Mouse (Mus musculus) stomach, embryonic 14.5 days (tissue): ENCODE measurements around the gene Cic. TPM values are rescaled to one million over a fixed set of nuclear protein-coding genes. Genes with fewer than 3 reads are reported as not detected.

Source experiments
- ATAC-seq: fragments of 200-750 bp; cut with Nextera tagmentation; 2 replicates; pipeline ENCODE4 v1.8.0; 2017; ENCODE audit warnings: low read depth, moderate TSS enrichment; ENCODE audit not compliant: insufficient number of reproducible peaks, insufficient read depth, low FRiP score
- H3K27ac ChIP-seq: fragments of 300-500 bp; sonication (generic); 2 replicates; pipeline ENCODE4 v1.5.1; 2014; ENCODE audit warnings: mild to moderate bottlenecking, low read length, moderate library complexity, mixed read lengths
- H3K27me3 ChIP-seq: fragments of 300-500 bp; sonication (generic); 2 replicates; pipeline ENCODE4 v1.6.1; 2014; ENCODE audit warnings: low read length, control low read depth, mixed read lengths; ENCODE audit not compliant: control insufficient read depth, insufficient read depth
- H3K36me3 ChIP-seq: fragments of 300-500 bp; sonication (generic); 2 replicates; pipeline ENCODE4 v1.6.1; 2014; ENCODE audit warnings: mild to moderate bottlenecking, control low read depth, low read length, moderate library complexity, mixed read lengths; ENCODE audit not compliant: control insufficient read depth, insufficient read depth
- H3K4me1 ChIP-seq: fragments of 300-500 bp; sonication (generic); 2 replicates; pipeline ENCODE4 v1.6.1; 2014; ENCODE audit warnings: low read length, control low read depth, mixed read lengths; ENCODE audit not compliant: control insufficient read depth, insufficient read depth
- H3K4me2 ChIP-seq: fragments of 300-500 bp; sonication (generic); replicated peaks from 2 replicates; pipeline ENCODE4 v1.6.1; 2014; ENCODE audit warnings: low read depth, low read length, control low read depth
- H3K4me3 ChIP-seq: fragments of 300-500 bp; sonication (generic); 2 replicates; pipeline ENCODE4 v1.5.1; 2014; ENCODE audit warnings: low read depth, low read length, control low read depth
- H3K9ac ChIP-seq: fragments of 300-500 bp; sonication (generic); replicated peaks from 2 replicates; pipeline ENCODE4 v1.6.1; 2014; ENCODE audit warnings: low read depth, mild to moderate bottlenecking, control low read depth, low read length, moderate library complexity, mixed read lengths
- H3K9me3 ChIP-seq: fragments of 300-500 bp; sonication (generic); 2 replicates; pipeline ENCODE4 v1.6.1; 2016; ENCODE audit warnings: low read depth, low read length, control low read depth; ENCODE audit not compliant: control insufficient read depth
- WGBS: fragments of 180-500 bp; shearing (Covaris S2); extraction: QIAGEN DNeasy Blood & Tissue Kit; methylation state at CpG from one replicate; pipeline ENCODE4 v1.1.7; 2014; 5-methylcytosine and 5-hydroxymethylcytosine counted together
- polyA plus RNA-seq: library from polyadenylated mRNA; unstranded; fragments of >200 nt; fragmentation: Nextera tagmentation; extraction: Ambion mirVana; gene quantifications from 2 replicates; pipeline ENCODE4 v1.2.1, GENCODE M21; 2014

The Cic gene
- polyA plus RNA-seq, 1 experiment from 2014 or later: 51.4 TPM

- peaks cover 27% of the 10 kb centered on the region for H3K36me3 ChIP-seq
- H3K4me3 ChIP-seq: peak overlapping the region; percentile 98
- H3K9ac ChIP-seq: peak overlapping the region; percentile 95
- peaks cover 26% of the 10 kb centered on the region for H3K4me1 ChIP-seq
- H3K27ac ChIP-seq: peak overlapping the region; percentile 99
- H3K9me3 ChIP-seq: no peaks in the 10 kb centered on the region
- peak overlapping the region; percentile 86 for H3K4me2 ChIP-seq
- WGBS: 1% methylated on average over 18 of the region's 18 CpGs
- H3K27me3 ChIP-seq: no peaks in the 10 kb centered on the region
- peak; percentile 15; the same call in 1 of the 2 replicates for ATAC-seq
Observed at GRCm38 (mm10) chr7:25248018-25248647, 19.4 kb upstream of the Cic start.

DNA sequence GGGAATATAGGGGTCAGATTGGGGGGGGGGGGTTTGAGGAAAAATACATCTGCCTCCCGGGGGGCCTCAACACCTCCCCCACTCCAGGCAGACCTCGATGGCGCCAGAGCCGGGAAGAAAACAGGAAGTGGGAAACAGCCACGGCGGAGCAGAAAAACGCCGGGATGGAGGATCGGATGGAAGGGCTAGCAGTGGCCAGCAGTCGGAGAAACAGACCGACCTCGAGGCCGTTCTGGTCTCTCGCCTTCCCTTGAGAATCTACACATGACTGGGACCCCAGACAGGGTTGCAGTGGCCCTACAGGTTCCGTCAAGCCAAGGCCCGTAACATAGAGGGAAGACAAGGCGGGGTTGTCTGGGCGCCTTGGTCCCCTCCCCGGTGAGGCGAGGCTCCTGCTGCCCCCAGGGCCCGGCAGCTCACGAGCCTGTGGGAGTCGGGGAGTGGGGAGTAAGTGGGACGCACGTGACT, 18.6 kb upstream of the Cic start:
- Histone ChIP-seq H3K4me3 (peak overlapping the region; percentile 98), H3K9ac (peak overlapping the region; percentile 95), H3K27me3 (no peaks in the 10 kb centered on the region), H3K4me2 (peak overlapping the region; percentile 86), H3K36me3 (peaks cover 21% of the 10 kb centered on the region), H3K27ac (peak overlapping the region; percentile 99), H3K4me1 (peaks cover 26% of the 10 kb centered on the region), H3K9me3 (no peaks in the 10 kb centered on the region)
- WGBS: under 1% methylated on average over 25 of the region's 25 CpGs
- no peak for ATAC-seq

- H3K4me2 ChIP-seq: peak overlapping the region; percentile 86
- peak overlapping the region; percentile 99 for H3K27ac ChIP-seq
- peaks cover 26% of the 10 kb centered on the region for H3K4me1 ChIP-seq
- H3K9me3 ChIP-seq: no peaks in the 10 kb centered on the region
- H3K27me3 ChIP-seq: no peaks in the 10 kb centered on the region
- H3K36me3 ChIP-seq: peaks cover 16% of the 10 kb centered on the region; the same call in 1 of the 2 replicates
- WGBS: 1% methylated on average over 60 of the region's 73 CpGs
- peak; percentile 69 for ATAC-seq
- H3K9ac ChIP-seq: peak overlapping the region; percentile 95
- peak overlapping the region; percentile 98 for H3K4me3 ChIP-seq
Observed at GRCm38 (mm10) chr7:25249314-25250140, 18.0 kb upstream of the Cic start.

DNA sequence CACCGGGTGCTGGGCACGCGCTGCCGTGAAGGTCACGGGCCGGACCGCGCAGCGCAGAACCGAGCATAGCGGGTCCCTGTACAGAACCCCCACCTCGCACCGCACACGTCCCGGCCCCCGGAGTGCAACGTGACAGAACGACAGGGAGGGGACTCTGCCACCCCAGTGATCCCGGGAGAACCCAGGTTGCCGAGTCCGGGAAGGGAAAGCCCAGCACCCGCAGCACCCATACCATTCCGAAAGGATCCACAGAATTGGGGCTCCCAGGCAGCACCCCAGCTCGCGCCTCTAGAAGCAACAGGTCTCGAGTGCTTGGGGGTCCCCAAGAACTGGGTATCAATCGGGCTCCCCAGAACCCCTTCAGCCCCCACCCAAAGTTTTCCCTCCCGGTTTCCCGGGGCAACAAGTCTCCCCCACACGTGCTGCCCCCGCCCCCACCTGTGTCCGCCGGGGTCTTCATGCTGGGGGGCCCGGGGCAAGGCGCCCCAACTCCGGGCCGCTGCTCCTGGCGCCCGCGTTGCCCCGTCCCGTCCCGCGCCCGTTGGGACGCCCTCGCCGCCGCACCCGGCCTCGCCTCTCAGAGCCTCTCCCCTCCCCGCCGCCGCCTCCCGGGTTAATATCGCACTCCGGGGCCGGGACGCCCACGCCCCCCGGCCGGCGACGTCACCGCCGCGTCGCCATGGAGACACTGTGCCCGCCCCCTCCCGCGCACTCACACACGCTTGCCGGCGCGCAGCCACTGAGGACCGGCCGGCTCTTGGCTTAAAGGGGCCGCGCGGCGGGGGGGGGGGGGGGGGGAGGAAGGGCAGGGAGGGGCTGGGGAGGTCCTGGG, 17.1 kb upstream of the Cic start, which contains the start of gene Erf:
TSS of gene Erf (minus strand) at position 621 of the 832 bp plus-strand sequence.
- Histone ChIP-seq H3K27me3 (no peaks in the 10 kb centered on the region), H3K9me3 (no peaks in the 10 kb centered on the region), H3K4me1 (peaks cover 26% of the 10 kb centered on the region), H3K36me3 (peaks cover 8% of the 10 kb centered on the region; the same call in 1 of the 2 replicates), H3K27ac (peak within 1 kb of the TSS; percentile 99), H3K4me3 (peak within 1 kb of the TSS; percentile 98), H3K9ac (peak within 1 kb of the TSS; percentile 95), H3K4me2 (peak within 1 kb of the TSS; percentile 86)
- WGBS: under 1% methylated on average over 69 of the region's 81 CpGs
- ATAC-seq: peak; percentile 84

- peak overlapping the region; percentile 70 for H3K4me2 ChIP-seq
- no peaks in the 10 kb centered on the region for H3K27me3 ChIP-seq
- H3K9me3 ChIP-seq: no peaks in the 10 kb centered on the region
- whole genome bisulfite sequencing: 2% methylated on average over 22 of the region's 22 CpGs
- ATAC-seq: peak; percentile 12; the same call in 1 of the 2 replicates
- H3K36me3 ChIP-seq: no peaks in the 10 kb centered on the region; the same call in 1 of the 2 replicates
- H3K4me3 ChIP-seq: peak overlapping the region; percentile 98
- H3K4me1 ChIP-seq: peaks cover 25% of the 10 kb centered on the region
- peak overlapping the region; percentile 47 for H3K9ac ChIP-seq
- peak overlapping the region; percentile 99 for H3K27ac ChIP-seq
Observed at GRCm38 (mm10) chr7:25251071-25251791, 16.3 kb upstream of the Cic start.

DNA sequence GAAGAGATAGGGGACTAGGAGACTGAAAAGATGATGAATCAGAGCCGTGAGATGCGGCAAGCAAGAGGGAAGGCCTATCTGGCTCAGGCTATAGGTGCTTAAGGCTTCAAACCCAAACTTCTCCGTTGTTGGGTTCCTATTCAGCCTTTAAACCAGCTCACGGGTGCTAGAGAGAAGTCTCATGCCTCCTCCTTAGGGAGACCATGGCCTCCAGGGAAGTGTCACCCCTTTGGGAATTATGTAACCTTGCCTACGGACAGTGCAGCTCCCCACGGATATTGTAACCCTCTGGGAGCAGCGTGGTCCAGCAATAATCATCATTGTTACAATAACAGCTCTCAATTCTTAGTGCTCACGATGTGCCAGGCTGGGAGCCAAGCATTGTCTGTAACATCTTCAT, 15.7 kb upstream of the Cic start:
- Histone ChIP-seq H3K27me3 (no peaks in the 10 kb centered on the region), H3K9ac (peak overlapping the region; percentile 47; the same call in 1 of the 2 replicates), H3K4me2 (peak overlapping the region; percentile 70), H3K9me3 (no peaks in the 10 kb centered on the region), H3K27ac (peak overlapping the region; percentile 99), H3K4me1 (peaks cover 19% of the 10 kb centered on the region), H3K36me3 (no peaks in the 10 kb centered on the region), H3K4me3 (peak overlapping the region; percentile 98)
- ATAC-seq: no peak
- WGBS: 19% methylated on average over 8 of the region's 8 CpGs

DNA sequence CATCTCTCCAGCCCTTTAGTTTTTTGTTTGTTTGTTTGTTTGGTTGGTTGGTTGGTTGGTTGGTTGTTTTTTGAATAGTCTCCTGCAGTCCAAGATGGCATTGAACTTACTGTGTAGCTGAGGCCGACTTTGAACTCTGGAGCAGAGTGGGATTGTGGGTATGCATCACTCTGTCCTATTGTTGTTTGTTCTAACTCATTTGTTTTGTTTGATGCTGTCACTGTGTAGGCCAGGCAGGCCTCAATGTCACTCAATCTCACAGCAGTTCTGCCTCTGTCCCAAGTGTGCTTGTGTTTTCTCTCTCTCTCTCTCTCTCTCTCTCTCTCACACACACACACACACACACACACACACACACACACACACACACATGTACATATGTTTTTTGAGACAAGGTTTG, 5.6 kb upstream of the Cic start:
- H3K9ac ChIP-seq: no peak overlapping the region
- H3K4me2 ChIP-seq: no peak overlapping the region
- ATAC-seq: no peak
- H3K4me3 ChIP-seq: no peak overlapping the region
- H3K36me3 ChIP-seq: no peaks in the 10 kb centered on the region
- H3K27me3 ChIP-seq: no peaks in the 10 kb centered on the region
- H3K9me3 ChIP-seq: no peaks in the 10 kb centered on the region
- no peaks in the 10 kb centered on the region for H3K4me1 ChIP-seq
- 89% methylated on average over 1 of the region's 1 CpGs for WGBS
- H3K27ac ChIP-seq: no peak overlapping the region
